Mouse (Mus musculus): ENCODE results near the gene Erg. TPM values are rescaled to one million over a fixed set of nuclear protein-coding genes. Genes with fewer than 3 reads are reported as not detected.

The Erg gene
- total and polyA plus RNA-seq, 3 experiments = 0.11 to 0.81 (median 0.34) TPM

DNA sequence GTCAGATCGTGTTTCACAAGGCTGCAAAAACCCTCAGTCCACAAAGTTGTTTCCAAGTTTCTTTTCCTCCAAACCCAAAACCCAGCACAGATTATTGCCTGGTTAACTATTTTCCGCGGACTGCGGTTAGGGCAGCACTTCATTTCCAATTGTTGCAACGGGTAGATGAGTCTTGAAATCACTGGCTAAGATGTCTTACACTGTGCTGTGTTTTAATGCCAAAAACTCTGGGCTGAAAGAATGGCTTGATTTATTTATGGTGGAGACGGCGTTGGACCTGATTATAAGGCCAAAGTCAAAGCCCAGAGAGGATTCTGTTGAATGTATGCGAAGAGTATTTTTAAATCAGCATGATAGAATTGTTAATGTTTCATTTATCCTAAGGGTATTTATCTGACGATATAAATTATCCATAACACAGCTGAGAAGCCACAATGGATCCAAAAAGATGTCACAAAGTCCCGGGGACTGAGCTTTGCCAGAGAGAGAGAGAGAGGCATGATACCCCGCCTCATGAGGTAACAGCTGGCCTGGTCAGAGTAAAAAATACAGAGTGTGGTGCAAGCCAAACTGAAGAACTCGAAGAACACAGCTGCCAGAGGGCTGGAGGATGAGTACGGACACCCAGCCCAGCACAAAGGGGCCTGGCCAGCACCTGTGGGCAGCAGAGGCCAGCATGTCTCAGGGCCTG is 53.9 kb downstream of the Erg start:
- in situ Hi-C loops (cut with MboI; ENCODE audit: low pct_ligation_motif_present, low pct_unique_long_range_greater_than_20kb, low sequenced_read_pairs) = no loop called here

GRCm38 (mm10) chr16:95527561-95527960 is 58.8 kb downstream of the Erg start:
- Histone ChIP-seq H3K36me3 (replicated peaks in 1 of 2; ENCODE audit: control insufficient read depth in 1 of 2, insufficient read depth in 1 of 2, low read length in 1 of 2) (no peaks in the 10 kb centered on the region), H3K27me3 (replicated peaks) (no peaks in the 10 kb centered on the region), H3K9me3 (replicated peaks; ENCODE audit: low read length) (no peaks in the 10 kb centered on the region), H3K79me2 (replicated peaks; ENCODE audit: control insufficient read depth, extremely low read depth, insufficient read depth, poor library complexity, severe bottlenecking) (no peaks in the 10 kb centered on the region), H3K9ac (ENCODE audit: insufficient read depth, low read depth) (no peak overlapping the region), H3K4me1 (ENCODE audit: control insufficient read depth in 1 of 2, insufficient read depth in 2 of 2) (peaks cover 2 to 15% of the 10 kb centered on the region in 2 experiments; a peak in 3 of 4 replicates), H3K4me3 (replicated peaks in 1 of 3; ENCODE audit: low read depth in 2 of 3, low read length in 2 of 3, poor library complexity in 1 of 3) (no peak overlapping the region), H3K27ac (ENCODE audit: insufficient read depth, low read depth) (no peak overlapping the region), H3K4me2 (ENCODE audit: insufficient read depth, low read depth, poor library complexity, severe bottlenecking) (no peak overlapping the region)
- dilution Hi-C loops (cut with MboI; ENCODE audit: extremely low pct_ligation_motif_present, extremely low pct_unique_long_range_greater_than_20kb, low sequenced_read_pairs) (no loop called here), in situ Hi-C loops (cut with MboI; ENCODE audit: low pct_ligation_motif_present, low pct_unique_long_range_greater_than_20kb, low sequenced_read_pairs) (no loop called here)
- DNase-seq (ENCODE audit: extremely low read depth) = no peak
- no peak for TF ChIP-seq MAZ (IDR thresholded peaks at IDR 0.05; ENCODE audit: low read depth, low read length)
- no peak for TF ChIP-seq MAFK (IDR thresholded peaks at IDR 0.05; ENCODE audit: insufficient replicate concordance, low read length)
- TF ChIP-seq ETS1 (conservative IDR thresholded peaks at IDR 0.05; ENCODE audit: low read depth, low read length) = no peak
- TF ChIP-seq USF2 (conservative IDR thresholded peaks at IDR 0.05; ENCODE audit: low read depth, low read length) = no peak
- no peak for TF ChIP-seq E2F4 (IDR thresholded peaks at IDR 0.05; ENCODE audit: insufficient replicate concordance, low read depth, low read length)
- no peak for TF ChIP-seq PAX5 (IDR thresholded peaks at IDR 0.05; ENCODE audit: low read length)
- no peak for TF ChIP-seq MEF2A (IDR thresholded peaks at IDR 0.05; ENCODE audit: borderline replicate concordance, low read depth, low read length)
- TF ChIP-seq USF1 (IDR thresholded peaks at IDR 0.05; ENCODE audit: low read depth, low read length) = no peak
- no peak for TF ChIP-seq ZKSCAN1 (IDR thresholded peaks at IDR 0.05; ENCODE audit: borderline replicate concordance, low read depth, low read length)
- no peak for TF ChIP-seq KAT2A (IDR thresholded peaks at IDR 0.05; ENCODE audit: insufficient replicate concordance, low read length)
- TF ChIP-seq ZMIZ1 (IDR thresholded peaks at IDR 0.05; ENCODE audit: low read depth, low read length) = no peak
- no peak for TF ChIP-seq UBTF (IDR thresholded peaks at IDR 0.05; ENCODE audit: low read depth, low read length)
- TF ChIP-seq POLR2AphosphoS2 (IDR thresholded peaks at IDR 0.05; ENCODE audit: low read depth, low read length) = no peak
- no peak for TF ChIP-seq JUN (IDR thresholded peaks at IDR 0.05; ENCODE audit: insufficient read depth, low read depth, low read length)

More for the DNA sequence above, 53.9 kb downstream of the Erg start:
- Histone ChIP-seq H3K79me2 (replicated peaks; ENCODE audit: control insufficient read depth, extremely low read depth, insufficient read depth, poor library complexity, severe bottlenecking) (no peaks in the 10 kb centered on the region), H3K36me3 (replicated peaks in 1 of 2; ENCODE audit: control insufficient read depth in 1 of 2, insufficient read depth in 1 of 2, low read length in 1 of 2) (no peaks in the 10 kb centered on the region), H3K27ac (ENCODE audit: insufficient read depth, low read depth) (no peak overlapping the region), H3K9me3 (replicated peaks; ENCODE audit: low read length) (no peaks in the 10 kb centered on the region), H3K4me2 (ENCODE audit: insufficient read depth, low read depth, poor library complexity, severe bottlenecking) (no peak overlapping the region), H3K4me1 (ENCODE audit: control insufficient read depth in 1 of 2, insufficient read depth in 2 of 2) (peaks cover 0 to 3% of the 10 kb centered on the region in 2 experiments; a peak in 2 of 4 replicates), H3K4me3 (replicated peaks in 1 of 3; ENCODE audit: low read depth in 2 of 3, low read length in 2 of 3, poor library complexity in 1 of 3) (no peak overlapping the region), H3K9ac (ENCODE audit: insufficient read depth, low read depth) (no peak overlapping the region), H3K27me3 (replicated peaks) (no peaks in the 10 kb centered on the region)
- no peak for TF ChIP-seq E2F4 (IDR thresholded peaks at IDR 0.05; ENCODE audit: insufficient replicate concordance, low read depth, low read length)
- no peak for TF ChIP-seq CHD1 (IDR thresholded peaks at IDR 0.05; ENCODE audit: low read depth, low read length)
- TF ChIP-seq BHLHE40 (IDR thresholded peaks at IDR 0.05; ENCODE audit: low read depth, low read length) = no peak
- TF ChIP-seq EP300 (IDR thresholded peaks at IDR 0.05; ENCODE audit: low read length) = no peak
- TF ChIP-seq SIN3A (IDR thresholded peaks at IDR 0.05; ENCODE audit: low read length) = no peak
- TF ChIP-seq USF2 (conservative IDR thresholded peaks at IDR 0.05; ENCODE audit: low read depth, low read length) = no peak
- TF ChIP-seq IRF4 (IDR thresholded peaks at IDR 0.05; ENCODE audit: low read depth, low read length) = no peak
- no peak for TF ChIP-seq ZMIZ1 (IDR thresholded peaks at IDR 0.05; ENCODE audit: low read depth, low read length)
- TF ChIP-seq TBP (conservative IDR thresholded peaks at IDR 0.05; ENCODE audit: low read depth, low read length) = no peak
- DNase-seq (ENCODE audit: extremely low read depth) = no peak
- dilution Hi-C loops (cut with MboI; ENCODE audit: extremely low pct_ligation_motif_present, extremely low pct_unique_long_range_greater_than_20kb, low sequenced_read_pairs) = no loop called here
